Mouse (Mus musculus) bone marrow macrophage, adult 2 months (primary cell): ENCODE measurements at regions not wholly inside any gene's neighbourhood (a gene's known extent, or its start where the extent isn't known, plus 50 kb on each side); places are given as distances from the start of the nearest gene placed in this dataset.
A peak's percentile ranks its signal among the peaks of the same experiment; 100 is the strongest.

Source experiments
- H3K27ac ChIP-seq: 2 replicates; pipeline ENCODE4 v1.5.1; 2012; ENCODE audit warnings: low read depth, low read length; ENCODE audit not compliant: insufficient read depth
- H3K4me1 ChIP-seq: 2 replicates; pipeline ENCODE4 v1.6.1; 2012; ENCODE audit warnings: low read length; ENCODE audit not compliant: control insufficient read depth, insufficient read depth
- H3K4me3 ChIP-seq: 2 replicates; pipeline ENCODE4 v1.5.1; 2012; ENCODE audit warnings: mild to moderate bottlenecking, low read length, moderate library complexity; ENCODE audit not compliant: insufficient read depth
- CTCF ChIP-seq: IDR thresholded peaks from 2 replicates; pipeline ENCODE4 v1.5.1; 2012; ENCODE audit warnings: low read depth, mild to moderate bottlenecking, low read length, moderate library complexity
- POLR2A ChIP-seq: IDR thresholded peaks from 2 replicates; pipeline ENCODE4 v1.6.1; 2012; ENCODE audit warnings: mild to moderate bottlenecking, low read depth, low read length, borderline replicate concordance

DNA sequence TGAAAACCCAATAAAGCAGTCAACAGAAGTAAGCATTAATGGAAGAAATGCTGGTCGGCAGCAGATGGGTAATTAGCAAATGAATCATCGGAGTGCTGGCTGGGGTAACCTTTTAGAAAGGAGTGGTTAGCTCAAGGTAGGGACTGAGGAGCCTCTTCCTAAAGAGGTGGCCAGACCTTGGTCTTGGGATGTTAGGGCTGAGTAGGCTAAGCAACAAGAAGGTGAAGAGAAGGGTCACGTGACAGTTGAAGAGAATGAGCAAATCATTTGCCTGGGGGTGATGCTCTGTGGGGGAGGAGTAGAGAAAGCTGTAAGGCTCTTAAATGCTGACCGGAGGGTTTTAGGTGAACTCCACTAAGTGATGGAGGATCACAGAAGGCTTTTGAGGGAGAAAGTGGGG is 208.2 kb downstream of the Gm10260 start:
- no peak overlapping the region for H3K4me3 ChIP-seq
- H3K27ac ChIP-seq: no peak overlapping the region
- TF ChIP-seq CTCF: no peak
- no peak for TF ChIP-seq POLR2A
- H3K4me1 ChIP-seq: peaks cover 39% of the 10 kb centered on the region

DNA sequence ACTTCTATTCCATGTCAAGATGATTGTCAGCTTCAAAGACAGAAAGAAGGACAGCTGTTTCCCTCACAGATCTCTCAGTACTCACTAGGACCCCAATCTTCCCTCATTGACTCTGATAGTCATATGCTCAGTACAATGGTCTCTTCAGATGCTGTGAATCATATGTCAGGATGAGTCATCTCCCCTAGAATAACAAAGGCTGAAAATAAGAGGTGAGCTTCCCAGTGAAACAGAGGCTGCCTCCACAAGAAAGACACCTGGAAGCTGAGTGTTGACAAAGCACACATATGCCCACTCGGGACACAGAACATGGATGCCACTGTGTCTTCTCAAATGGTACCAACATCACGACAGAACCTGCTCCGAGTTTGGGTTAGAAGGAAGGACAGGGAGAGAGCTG is 209.6 kb downstream of the Gm10260 start:
- H3K4me1 ChIP-seq: peaks cover 47% of the 10 kb centered on the region
- no peak overlapping the region for H3K4me3 ChIP-seq
- TF ChIP-seq POLR2A (no peak), CTCF (no peak)
- H3K27ac ChIP-seq: peak overlapping the region; percentile 71

DNA sequence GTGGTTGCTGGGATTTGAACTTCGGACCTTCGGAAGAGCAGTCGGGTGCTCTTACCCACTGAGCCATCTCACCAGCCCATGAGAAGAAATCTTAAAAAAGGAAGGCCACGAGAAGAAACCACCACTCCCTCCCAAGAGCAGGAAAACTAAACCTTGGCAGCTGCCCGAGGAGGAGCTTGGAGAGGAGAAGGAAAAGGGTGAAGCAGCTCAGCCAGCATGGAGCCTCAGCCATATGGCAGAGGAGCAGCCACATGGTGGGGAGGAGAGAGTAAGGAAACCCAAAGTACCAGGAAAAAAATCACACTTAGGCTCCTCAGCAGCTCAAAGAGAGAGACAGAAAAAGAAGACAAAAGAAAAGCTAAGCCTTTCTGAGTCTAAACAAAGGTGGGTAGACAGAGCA is 210.3 kb downstream of the Gm10260 start:
- TF ChIP-seq CTCF: no peak
- no peak for TF ChIP-seq POLR2A
- H3K4me3 ChIP-seq: no peak overlapping the region
- H3K27ac ChIP-seq: peak overlapping the region; percentile 71
- peaks cover 53% of the 10 kb centered on the region for H3K4me1 ChIP-seq

DNA sequence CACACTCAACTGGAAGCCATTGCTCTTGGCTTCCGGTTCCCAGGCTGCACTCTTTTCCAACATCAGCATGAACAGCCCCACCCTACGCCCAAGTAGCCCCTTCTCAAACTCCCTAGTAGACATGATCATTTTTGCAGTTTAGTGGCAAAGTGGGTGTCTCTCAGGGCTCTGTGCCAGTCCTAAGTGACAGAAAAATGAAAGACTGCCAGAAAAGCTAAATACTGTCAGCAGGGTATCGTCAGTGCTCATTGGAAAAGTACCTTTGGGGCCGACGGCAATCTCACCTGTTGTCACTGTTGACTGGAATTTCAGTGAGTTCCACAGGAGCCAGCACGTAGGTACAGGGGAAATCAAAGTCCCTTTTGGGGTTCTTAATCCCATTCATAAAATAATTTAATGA is 211.0 kb downstream of the Gm10260 start:
- Histone ChIP-seq H3K27ac (peak overlapping the region; percentile 94), H3K4me3 (no peak overlapping the region), H3K4me1 (peaks cover 56% of the 10 kb centered on the region)
- TF ChIP-seq CTCF (no peak), POLR2A (no peak)

DNA sequence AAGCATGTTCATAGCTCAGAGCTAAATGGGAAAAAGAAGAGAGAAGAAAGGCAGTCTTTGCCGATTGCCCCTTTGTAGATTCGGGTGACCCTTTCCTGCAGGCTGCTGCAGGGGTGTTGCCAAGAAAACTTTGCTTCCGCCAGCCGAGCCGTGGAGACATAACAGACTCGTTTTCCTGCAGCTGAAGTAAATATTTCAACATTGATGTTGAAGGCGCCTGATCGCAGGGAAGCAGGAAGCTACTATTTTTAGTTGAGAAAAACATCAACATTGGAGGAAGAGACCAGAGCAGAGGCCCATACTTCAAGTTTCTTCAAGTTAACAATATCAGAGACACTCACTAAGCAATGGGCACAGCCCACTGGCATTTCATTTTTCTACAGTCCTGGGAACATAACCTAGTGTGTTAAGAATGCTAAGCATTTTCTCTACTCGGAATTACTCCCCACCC is 211.9 kb downstream of the Gm10260 start:
- peak overlapping the region; percentile 95 for H3K27ac ChIP-seq
- peak overlapping the region; percentile 9; the same call in 1 of the 2 replicates for H3K4me3 ChIP-seq
- TF ChIP-seq POLR2A: no peak
- no peak for TF ChIP-seq CTCF
- H3K4me1 ChIP-seq: peaks cover 63% of the 10 kb centered on the region

DNA sequence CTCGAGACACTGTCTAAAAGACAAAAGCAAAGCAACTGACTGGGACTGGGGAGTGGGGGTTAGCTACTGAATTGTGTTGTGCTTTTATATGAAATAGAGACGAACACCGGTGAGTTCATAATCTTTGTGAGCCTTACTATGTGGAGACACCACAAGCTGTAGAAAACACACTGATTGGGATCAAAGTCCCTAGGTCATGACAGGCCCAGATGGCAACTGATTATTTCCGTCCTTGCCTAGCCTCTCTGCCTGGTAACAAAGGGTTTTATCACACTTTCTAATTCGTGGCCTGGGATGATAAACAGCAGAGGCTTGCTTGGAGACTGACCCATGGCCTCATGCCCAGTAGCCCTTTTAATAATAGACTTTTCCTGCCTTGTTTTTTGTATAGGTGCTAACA is 213.5 kb downstream of the Gm10260 start:
- TF ChIP-seq CTCF (no peak), POLR2A (no peak)
- Histone ChIP-seq H3K27ac (peak overlapping the region; percentile 95), H3K4me3 (no peak overlapping the region), H3K4me1 (peaks cover 60% of the 10 kb centered on the region)

DNA sequence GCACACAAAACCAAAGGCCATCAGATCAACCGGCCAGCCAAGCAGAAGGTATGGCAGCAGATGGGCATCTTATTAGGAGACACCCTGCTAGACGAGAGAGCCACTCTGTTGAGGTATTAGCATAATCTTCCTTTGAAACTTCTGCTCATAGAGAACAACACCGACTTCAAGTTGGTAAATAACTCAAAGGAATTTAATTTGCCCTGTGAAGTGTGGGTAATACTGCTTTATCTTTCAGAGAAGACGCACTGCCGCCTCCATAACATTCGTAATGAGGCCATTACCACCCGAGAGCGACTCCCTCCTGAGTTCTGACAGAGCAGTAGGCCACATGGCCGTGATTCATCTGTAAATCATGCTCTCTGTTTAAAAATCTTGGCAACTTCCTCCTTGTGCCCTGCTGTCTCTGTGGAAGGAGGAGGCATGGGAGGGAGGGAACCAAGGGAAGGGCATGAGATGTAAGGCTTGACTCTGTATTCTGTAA is 214.4 kb downstream of the Gm10260 start:
- H3K4me3 ChIP-seq: no peak overlapping the region
- peaks cover 54% of the 10 kb centered on the region for H3K4me1 ChIP-seq
- H3K27ac ChIP-seq: peak overlapping the region; percentile 95
- no peak for TF ChIP-seq CTCF
- no peak for TF ChIP-seq POLR2A

DNA sequence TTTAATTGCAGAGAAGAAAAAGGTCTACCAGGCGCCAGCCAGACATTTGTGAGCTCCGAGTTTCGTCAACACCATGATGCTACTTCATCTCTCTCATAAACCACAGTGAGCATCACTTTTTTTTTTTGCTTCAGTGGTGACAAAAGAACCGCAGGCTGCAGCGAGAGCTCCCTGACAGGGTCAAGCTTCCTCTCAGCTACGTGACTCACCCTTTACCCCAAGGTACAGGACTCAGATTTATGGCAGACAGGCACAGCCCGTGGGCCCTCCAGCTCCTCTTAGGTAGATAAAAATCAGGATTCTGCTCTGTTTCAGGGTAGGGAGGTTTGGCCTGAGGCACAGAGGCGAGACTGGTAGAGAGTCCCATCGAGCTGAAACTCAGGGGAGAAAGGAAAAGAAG is 220.7 kb downstream of the Gm10260 start:
- H3K4me3 ChIP-seq: no peak overlapping the region
- H3K4me1 ChIP-seq: peaks cover 32% of the 10 kb centered on the region
- peak overlapping the region; percentile 19; the same call in 1 of the 2 replicates for H3K27ac ChIP-seq
- no peak for TF ChIP-seq POLR2A
- no peak for TF ChIP-seq CTCF

DNA sequence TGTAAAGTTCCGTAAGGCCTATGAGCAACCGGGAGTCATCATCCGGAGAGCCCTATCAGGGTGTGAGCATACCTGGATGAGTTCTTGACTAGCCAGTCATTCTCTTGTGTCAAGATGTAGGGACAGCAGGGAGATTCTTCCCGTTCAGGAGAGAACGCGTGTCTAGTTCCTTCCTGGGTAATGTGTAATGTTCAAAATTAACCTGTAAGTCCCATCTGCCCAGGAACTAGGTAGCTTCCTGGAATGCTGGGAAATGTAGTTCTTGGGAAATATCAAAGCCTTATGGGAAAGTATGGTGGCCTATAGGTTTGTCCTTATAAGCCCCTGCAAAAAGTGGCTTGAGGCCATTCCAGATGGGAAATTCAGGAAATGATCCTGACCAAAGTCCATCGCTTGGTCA is 222.0 kb downstream of the Gm10260 start:
- no peak overlapping the region for H3K4me3 ChIP-seq
- TF ChIP-seq POLR2A (no peak), CTCF (no peak)
- peaks cover 30% of the 10 kb centered on the region for H3K4me1 ChIP-seq
- H3K27ac ChIP-seq: no peak overlapping the region

DNA sequence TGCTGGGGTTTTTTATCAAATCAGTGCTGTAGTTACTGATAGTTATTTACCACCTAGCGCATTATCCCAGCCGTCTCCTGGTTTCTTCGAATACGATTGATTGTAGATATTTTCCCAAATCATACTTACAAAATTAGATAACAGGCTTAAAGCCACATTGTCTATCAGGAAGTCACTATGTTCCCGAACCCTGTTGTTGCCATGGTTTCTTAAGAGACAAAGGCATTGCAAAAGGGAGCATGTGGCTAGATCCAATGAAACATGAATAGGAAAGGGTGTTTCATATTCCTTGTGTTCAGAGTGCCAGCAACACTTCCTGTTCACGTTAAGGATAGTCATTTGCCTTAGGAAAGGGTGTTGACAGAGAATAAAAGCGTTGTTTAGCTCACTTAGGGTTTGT is 222.7 kb downstream of the Gm10260 start:
- Histone ChIP-seq H3K4me3 (no peak overlapping the region), H3K27ac (no peak overlapping the region), H3K4me1 (peaks cover 33% of the 10 kb centered on the region)
- no peak for TF ChIP-seq POLR2A
- no peak for TF ChIP-seq CTCF

DNA sequence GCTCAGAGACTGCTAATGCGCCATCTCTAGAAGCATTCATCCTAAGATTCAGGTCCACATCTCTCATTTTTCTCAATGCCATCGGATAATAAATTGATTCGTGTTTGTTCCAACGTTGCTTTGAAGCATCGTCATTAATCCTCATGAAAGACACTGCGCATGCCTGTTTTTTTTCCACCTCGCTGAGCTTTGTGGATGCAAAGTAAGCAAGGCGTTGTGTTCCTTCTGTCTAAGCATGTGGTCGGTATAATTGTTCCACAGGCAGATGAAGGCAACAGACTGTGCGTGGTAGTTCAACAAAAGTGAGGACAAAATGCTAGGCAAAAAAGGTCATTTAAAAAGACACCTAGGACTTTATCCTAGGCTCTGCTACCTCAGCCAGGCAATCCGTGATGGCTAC is 223.2 kb downstream of the Gm10260 start:
- TF ChIP-seq CTCF: no peak
- no peak for TF ChIP-seq POLR2A
- no peak overlapping the region for H3K27ac ChIP-seq
- peaks cover 33% of the 10 kb centered on the region for H3K4me1 ChIP-seq
- H3K4me3 ChIP-seq: no peak overlapping the region
